Mouse (Mus musculus): Measurements from ENCODE around the gene Capn10. TPM values are rescaled to one million over a fixed set of nuclear protein-coding genes. Genes with fewer than 3 reads are reported as not detected.

Capn10 gene
- 20.9 and 21.3 TPM in 2 replicates for polyA plus RNA-seq (2014; fragmentation: Nextera tagmentation; extraction: Ambion mirVana)

GRCm38 (mm10) chr1:92934182-92934827, at the start of gene Capn10:
TSS of gene Capn10 (plus strand) at chr1:92934376.
- Histone ChIP-seq H3K36me3 (ENCODE audit: control insufficient read depth, insufficient read depth, low read length) (peaks cover 2% of the 10 kb centered on the region; the same call in 1 of the 2 replicates), H3K9ac (ENCODE audit: low read depth, low read length) (peak within 1 kb of the TSS; percentile 72), H3K4me2 (peak within 1 kb of the TSS; percentile 83), H3K4me3 (ENCODE audit: low read depth, low read length) (peak within 1 kb of the TSS; percentile 84), H3K4me1 (replicated peaks; ENCODE audit: control insufficient read depth, insufficient read depth, low read length) (peaks cover 10% of the 10 kb centered on the region; the same call in 1 of the 2 replicates), H3K27ac (ENCODE audit: low read depth, low read length) (peak within 1 kb of the TSS; percentile 96), H3K27me3 (replicated peaks; ENCODE audit: control insufficient read depth, insufficient read depth, low read length) (no peaks in the 10 kb centered on the region), H3K9me3 (ENCODE audit: control insufficient read depth, low read length) (no peaks in the 10 kb centered on the region)
- ATAC-seq (replicated peaks; ENCODE audit: low FRiP score): peak; percentile 100
- peak; percentile 93 for DNase-seq (ENCODE audit: low spot score)
- WGBS: under 1% methylated on average over 45 of the region's 45 CpGs

- DNase-seq (ENCODE audit: low spot score) (no peak), ATAC-seq (replicated peaks; ENCODE audit: low FRiP score) (no peak)
- WGBS: 73% methylated on average over 7 of the region's 7 CpGs
- Histone ChIP-seq H3K27me3 (replicated peaks; ENCODE audit: control insufficient read depth, insufficient read depth, low read length) (no peaks in the 10 kb centered on the region), H3K4me3 (ENCODE audit: low read depth, low read length) (no peak overlapping the region), H3K4me1 (replicated peaks; ENCODE audit: control insufficient read depth, insufficient read depth, low read length) (no peaks in the 10 kb centered on the region), H3K36me3 (ENCODE audit: control insufficient read depth, insufficient read depth, low read length) (no peaks in the 10 kb centered on the region), H3K4me2 (no peak overlapping the region), H3K9me3 (ENCODE audit: control insufficient read depth, low read length) (no peaks in the 10 kb centered on the region), H3K9ac (ENCODE audit: low read depth, low read length) (no peak overlapping the region), H3K27ac (ENCODE audit: low read depth, low read length) (no peak overlapping the region)
Measured at GRCm38 (mm10) chr1:92888901-92889655, 45.1 kb upstream of the Capn10 start.

GRCm38 (mm10) chr1:92892791-92893190, 41.4 kb upstream of the Capn10 start:
- Histone ChIP-seq H3K27me3 (replicated peaks; ENCODE audit: control insufficient read depth, insufficient read depth, low read length) (no peaks in the 10 kb centered on the region), H3K27ac (ENCODE audit: low read depth, low read length) (no peak overlapping the region), H3K4me3 (ENCODE audit: low read depth, low read length) (no peak overlapping the region), H3K9ac (ENCODE audit: low read depth, low read length) (no peak overlapping the region), H3K36me3 (ENCODE audit: control insufficient read depth, insufficient read depth, low read length) (no peaks in the 10 kb centered on the region), H3K9me3 (ENCODE audit: control insufficient read depth, low read length) (no peaks in the 10 kb centered on the region), H3K4me1 (replicated peaks; ENCODE audit: control insufficient read depth, insufficient read depth, low read length) (no peaks in the 10 kb centered on the region), H3K4me2 (no peak overlapping the region)
- ATAC-seq (replicated peaks; ENCODE audit: low FRiP score) (no peak), DNase-seq (ENCODE audit: low spot score) (no peak)
- WGBS: 58% methylated on average over 3 of the region's 3 CpGs

GRCm38 (mm10) chr1:92893896-92894295, 40.3 kb upstream of the Capn10 start:
- Histone ChIP-seq H3K9ac (ENCODE audit: low read depth, low read length) (no peak overlapping the region), H3K27ac (ENCODE audit: low read depth, low read length) (no peak overlapping the region), H3K4me1 (replicated peaks; ENCODE audit: control insufficient read depth, insufficient read depth, low read length) (no peaks in the 10 kb centered on the region), H3K4me3 (ENCODE audit: low read depth, low read length) (no peak overlapping the region), H3K4me2 (no peak overlapping the region), H3K27me3 (replicated peaks; ENCODE audit: control insufficient read depth, insufficient read depth, low read length) (no peaks in the 10 kb centered on the region), H3K36me3 (ENCODE audit: control insufficient read depth, insufficient read depth, low read length) (no peaks in the 10 kb centered on the region), H3K9me3 (ENCODE audit: control insufficient read depth, low read length) (no peaks in the 10 kb centered on the region)
- DNase-seq (ENCODE audit: low spot score) (no peak), ATAC-seq (replicated peaks; ENCODE audit: low FRiP score) (no peak)
- 53% methylated on average over 3 of the region's 3 CpGs for WGBS

- H3K9ac ChIP-seq (ENCODE audit: low read depth, low read length): no peak overlapping the region
- no peaks in the 10 kb centered on the region for H3K9me3 ChIP-seq (ENCODE audit: control insufficient read depth, low read length)
- H3K36me3 ChIP-seq (ENCODE audit: control insufficient read depth, insufficient read depth, low read length): no peaks in the 10 kb centered on the region
- DNase-seq (ENCODE audit: low spot score) (no peak), ATAC-seq (replicated peaks; ENCODE audit: low FRiP score) (no peak)
- peaks cover 2% of the 10 kb centered on the region; the same call in 1 of the 2 replicates for H3K27me3 ChIP-seq (replicated peaks; ENCODE audit: control insufficient read depth, insufficient read depth, low read length)
- no peaks in the 10 kb centered on the region for H3K4me1 ChIP-seq (replicated peaks; ENCODE audit: control insufficient read depth, insufficient read depth, low read length)
- H3K4me3 ChIP-seq (ENCODE audit: low read depth, low read length): no peak overlapping the region
- H3K4me2 ChIP-seq: no peak overlapping the region
- H3K27ac ChIP-seq (ENCODE audit: low read depth, low read length): no peak overlapping the region
- WGBS: 13% methylated on average over 3 of the region's 3 CpGs
Measured at GRCm38 (mm10) chr1:92895089-92895488, 39.1 kb upstream of the Capn10 start.

GRCm38 (mm10) chr1:92902786-92903185, 31.4 kb upstream of the Capn10 start, which contains the start of gene Ankmy1:
TSS of gene Ankmy1 (minus strand) at chr1:92902906.
- Histone ChIP-seq H3K27me3 (replicated peaks; ENCODE audit: control insufficient read depth, insufficient read depth, low read length) (peaks cover 18% of the 10 kb centered on the region), H3K9ac (ENCODE audit: low read depth, low read length) (no peak within 1 kb of the TSS), H3K4me1 (replicated peaks; ENCODE audit: control insufficient read depth, insufficient read depth, low read length) (peaks cover 10% of the 10 kb centered on the region), H3K27ac (ENCODE audit: low read depth, low read length) (no peak within 1 kb of the TSS), H3K36me3 (ENCODE audit: control insufficient read depth, insufficient read depth, low read length) (no peaks in the 10 kb centered on the region), H3K4me3 (ENCODE audit: low read depth, low read length) (peak within 1 kb of the TSS; percentile 23; the same call in 1 of the 2 replicates), H3K9me3 (ENCODE audit: control insufficient read depth, low read length) (no peaks in the 10 kb centered on the region), H3K4me2 (peak within 1 kb of the TSS; percentile 51)
- 3% methylated on average over 15 of the region's 15 CpGs for WGBS
- DNase-seq (ENCODE audit: low spot score) (peak; percentile 55), ATAC-seq (replicated peaks; ENCODE audit: low FRiP score) (no peak)

GRCm38 (mm10) chr1:92903627-92904026, 30.5 kb upstream of the Capn10 start:
- peaks cover 18% of the 10 kb centered on the region for H3K27me3 ChIP-seq (replicated peaks; ENCODE audit: control insufficient read depth, insufficient read depth, low read length)
- H3K9ac ChIP-seq (ENCODE audit: low read depth, low read length): no peak overlapping the region
- peaks cover 14% of the 10 kb centered on the region for H3K4me1 ChIP-seq (replicated peaks; ENCODE audit: control insufficient read depth, insufficient read depth, low read length)
- H3K4me2 ChIP-seq: no peak overlapping the region
- H3K36me3 ChIP-seq (ENCODE audit: control insufficient read depth, insufficient read depth, low read length): no peaks in the 10 kb centered on the region
- DNase-seq (ENCODE audit: low spot score) (no peak), ATAC-seq (replicated peaks; ENCODE audit: low FRiP score) (no peak)
- H3K9me3 ChIP-seq (ENCODE audit: control insufficient read depth, low read length): no peaks in the 10 kb centered on the region
- H3K27ac ChIP-seq (ENCODE audit: low read depth, low read length): no peak overlapping the region
- WGBS: 71% methylated on average over 4 of the region's 4 CpGs
- no peak overlapping the region for H3K4me3 ChIP-seq (ENCODE audit: low read depth, low read length)

GRCm38 (mm10) chr1:92905703-92906310, 28.4 kb upstream of the Capn10 start:
- peaks cover 21% of the 10 kb centered on the region for H3K4me1 ChIP-seq (replicated peaks; ENCODE audit: control insufficient read depth, insufficient read depth, low read length)
- H3K4me2 ChIP-seq: no peak overlapping the region
- no peaks in the 10 kb centered on the region for H3K36me3 ChIP-seq (ENCODE audit: control insufficient read depth, insufficient read depth, low read length)
- WGBS: 84% methylated on average over 2 of the region's 2 CpGs
- DNase-seq (ENCODE audit: low spot score) (no peak), ATAC-seq (replicated peaks; ENCODE audit: low FRiP score) (no peak)
- no peaks in the 10 kb centered on the region for H3K9me3 ChIP-seq (ENCODE audit: control insufficient read depth, low read length)
- H3K27me3 ChIP-seq (replicated peaks; ENCODE audit: control insufficient read depth, insufficient read depth, low read length): peaks cover 13% of the 10 kb centered on the region
- no peak overlapping the region for H3K9ac ChIP-seq (ENCODE audit: low read depth, low read length)
- no peak overlapping the region for H3K4me3 ChIP-seq (ENCODE audit: low read depth, low read length)
- H3K27ac ChIP-seq (ENCODE audit: low read depth, low read length): no peak overlapping the region

Data from liver, embryonic 11.5 days (tissue).